Mouse (Mus musculus) thymus, postnatal 14 days (tissue): Measurements from ENCODE around the gene Ucn.

Experiments used
- DNase-seq: peaks from one replicate; pipeline ENCODE4 v3.0.0; 2021

The Ucn gene

GRCm38 (mm10) chr5:31138241-31138967 lies at the start of gene Ucn:
Ucn (minus strand) TSS chr5:31138829.
- DNase-seq = no peak

GRCm38 (mm10) chr5:31183678-31184077 lies 45.0 kb upstream of the Ucn start:
- DNase-seq = no peak

- DNase-seq = no peak
Observed at GRCm38 (mm10) chr5:31181183-31181770, 42.6 kb upstream of the Ucn start.

GRCm38 (mm10) chr5:31179766-31180630 lies 41.4 kb upstream of the Ucn start, which contains the start of the genes Gm29609 and Gtf3c2:
Gm29609 (minus strand) TSS chr5:31179911.
Gtf3c2 (minus strand) TSS chr5:31180144.
- peak; percentile 96 for DNase-seq

GRCm38 (mm10) chr5:31179301-31179765 lies 40.7 kb upstream of the Ucn start:
- no peak for DNase-seq

GRCm38 (mm10) chr5:31168630-31169029 lies 30.0 kb upstream of the Ucn start:
- DNase-seq = no peak

- DNase-seq = no peak
Observed at GRCm38 (mm10) chr5:31164878-31165277, 26.2 kb upstream of the Ucn start.

GRCm38 (mm10) chr5:31162462-31162861 lies 23.8 kb upstream of the Ucn start:
- DNase-seq = no peak

- DNase-seq = peak; percentile 76
Observed at GRCm38 (mm10) chr5:31154152-31154553, 15.5 kb upstream of the Ucn start, which contains the start of gene Mpv17. Mpv17 (minus strand) TSS chr5:31154251.

GRCm38 (mm10) chr5:31153516-31154151 lies 15.0 kb upstream of the Ucn start:
- peak; percentile 5 for DNase-seq

GRCm38 (mm10) chr5:31151746-31152145 lies 13.1 kb upstream of the Ucn start:
- DNase-seq = no peak

- DNase-seq = no peak
Observed at GRCm38 (mm10) chr5:31149781-31150180, 11.2 kb upstream of the Ucn start.

GRCm38 (mm10) chr5:31138968-31139425 lies 368 bp upstream of the Ucn start:
- DNase-seq = no peak

GRCm38 (mm10) chr5:31137658-31138057 lies 971 bp downstream of the Ucn start:
- DNase-seq = no peak

- DNase-seq = no peak
Observed at GRCm38 (mm10) chr5:31136730-31137424, 1.8 kb downstream of the Ucn start.

GRCm38 (mm10) chr5:31126050-31126449 lies 12.6 kb downstream of the Ucn start:
- no peak for DNase-seq

GRCm38 (mm10) chr5:31123481-31123880 lies 15.1 kb downstream of the Ucn start:
- DNase-seq = no peak

- no peak for DNase-seq
Observed at GRCm38 (mm10) chr5:31121111-31121510, 17.5 kb downstream of the Ucn start.

GRCm38 (mm10) chr5:31116912-31117311 lies 21.7 kb downstream of the Ucn start:
- DNase-seq = no peak

GRCm38 (mm10) chr5:31116354-31116753 lies 22.3 kb downstream of the Ucn start, which contains the start of gene Trim54:
Trim54 (plus strand) TSS chr5:31116712.
- no peak for DNase-seq

GRCm38 (mm10) chr5:31110781-31111180 lies 27.8 kb downstream of the Ucn start:
- DNase-seq = no peak

GRCm38 (mm10) chr5:31108000-31108490 lies 30.6 kb downstream of the Ucn start, which contains the start of gene Slc30a3:
Slc30a3 (minus strand) TSS chr5:31108237.
- DNase-seq = no peak
